Mouse (Mus musculus) olfactory bulb, adult 2 months (tissue): ENCODE results near the gene Ccr2. TPM values are rescaled to one million over a fixed set of nuclear protein-coding genes. Genes with fewer than 3 reads are reported as not detected.
"Not testable (repeated sequence)": the region's sequence is repeated elsewhere in the genome, so short reads cannot be mapped to it uniquely, and the experiment has no call there.

Experiments used
- H3K27ac ChIP-seq: fragments of 200-500 bp; 2 replicates; pipeline ENCODE4 v1.5.1; 2012; ENCODE audit warnings: low read depth, low read length; ENCODE audit not compliant: insufficient read depth
- H3K4me1 ChIP-seq: fragments of 200-500 bp; 2 replicates; pipeline ENCODE4 v1.6.1; 2012; ENCODE audit warnings: low read length; ENCODE audit not compliant: control insufficient read depth, insufficient read depth
- H3K4me3 ChIP-seq: fragments of 200-500 bp; 2 replicates; pipeline ENCODE4 v1.5.1; 2012; ENCODE audit warnings: mild to moderate bottlenecking, low read depth, low read length, moderate library complexity; ENCODE audit not compliant: insufficient read depth
- CTCF ChIP-seq: fragments of 200-500 bp; IDR thresholded peaks from 2 replicates; pipeline ENCODE4 v1.5.1; 2012; ENCODE audit warnings: low read depth, mild to moderate bottlenecking, low read length, moderate library complexity; ENCODE audit not compliant: insufficient read depth
- POLR2A ChIP-seq: fragments of 200-500 bp; IDR thresholded peaks from 2 replicates; pipeline ENCODE4 v1.6.1; 2012; ENCODE audit warnings: mild to moderate bottlenecking, low read depth, low read length, moderate library complexity; ENCODE audit not compliant: insufficient read depth
- WGBS: fragments of 180-500 bp; shearing (Covaris S2); methylation state at CpG from one replicate; pipeline ENCODE4 v1.1.7; 2018; 5-methylcytosine and 5-hydroxymethylcytosine counted together
- polyA plus RNA-seq: library from polyadenylated mRNA; stranded (reverse); fragments of >200 nt; gene quantifications from 2 replicates; pipeline ENCODE4 v1.2.4, GENCODE M21; 2012; ENCODE audit warnings: low replicate concordance; ENCODE audit not compliant: missing spikeins, insufficient read depth, insufficient read length

Ccr2 gene
- not detected in 2 replicates for polyA plus RNA-seq

DNA sequence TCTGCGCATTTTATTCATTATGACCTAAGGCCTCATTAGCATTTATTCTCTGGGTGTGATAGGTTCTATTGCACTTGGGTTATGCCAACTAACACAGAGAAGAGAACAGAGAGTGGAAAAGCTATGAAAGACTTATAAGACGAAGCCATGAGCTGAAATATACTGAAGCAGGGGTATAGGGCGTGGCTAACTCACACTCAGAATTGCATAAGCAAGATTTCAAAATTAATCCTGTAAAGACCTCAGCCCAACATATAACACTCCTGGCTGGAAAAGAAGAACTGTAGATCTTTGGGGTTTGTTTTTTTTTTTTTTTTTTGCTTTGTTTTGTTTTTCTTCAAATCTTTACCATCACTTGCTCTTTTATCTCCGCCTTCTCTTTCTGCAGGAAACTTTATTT lies at the start of gene Ccr2:
Gene Ccr2, plus strand, starts transcription at position 228 of the 400 bp plus-strand sequence.
- H3K4me3 ChIP-seq: no peak within 1 kb of the TSS
- H3K4me1 ChIP-seq: no peaks in the 10 kb centered on the region
- H3K27ac ChIP-seq: no peak within 1 kb of the TSS
- TF ChIP-seq CTCF (no peak), POLR2A (no peak)
- WGBS: 82% methylated on average over 4 of the region's 4 CpGs

DNA sequence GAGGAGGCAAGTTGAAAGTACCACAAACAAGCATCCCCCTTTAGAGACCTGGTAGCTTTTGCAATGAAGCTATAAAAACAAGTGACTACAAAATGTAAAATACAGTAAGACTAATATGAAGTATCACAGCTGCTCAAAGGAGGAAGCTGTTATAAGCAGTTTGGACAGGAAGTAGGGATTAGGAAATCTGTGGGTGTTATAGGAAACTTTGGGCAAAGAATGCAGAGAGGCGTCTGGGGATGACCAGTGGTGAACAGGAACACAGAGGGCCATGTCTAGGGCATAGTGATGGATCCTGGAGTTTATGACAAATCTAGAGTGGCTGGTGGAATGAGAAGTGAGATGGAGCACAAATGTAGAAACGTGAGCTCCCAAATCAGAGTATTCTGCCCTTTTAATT lies 48.2 kb upstream of the Ccr2 start:
- Histone ChIP-seq H3K27ac (no peak overlapping the region), H3K4me1 (no peaks in the 10 kb centered on the region), H3K4me3 (no peak overlapping the region)
- no peak for TF ChIP-seq CTCF
- no peak for TF ChIP-seq POLR2A
- WGBS: 73% methylated on average over 2 of the region's 2 CpGs

DNA sequence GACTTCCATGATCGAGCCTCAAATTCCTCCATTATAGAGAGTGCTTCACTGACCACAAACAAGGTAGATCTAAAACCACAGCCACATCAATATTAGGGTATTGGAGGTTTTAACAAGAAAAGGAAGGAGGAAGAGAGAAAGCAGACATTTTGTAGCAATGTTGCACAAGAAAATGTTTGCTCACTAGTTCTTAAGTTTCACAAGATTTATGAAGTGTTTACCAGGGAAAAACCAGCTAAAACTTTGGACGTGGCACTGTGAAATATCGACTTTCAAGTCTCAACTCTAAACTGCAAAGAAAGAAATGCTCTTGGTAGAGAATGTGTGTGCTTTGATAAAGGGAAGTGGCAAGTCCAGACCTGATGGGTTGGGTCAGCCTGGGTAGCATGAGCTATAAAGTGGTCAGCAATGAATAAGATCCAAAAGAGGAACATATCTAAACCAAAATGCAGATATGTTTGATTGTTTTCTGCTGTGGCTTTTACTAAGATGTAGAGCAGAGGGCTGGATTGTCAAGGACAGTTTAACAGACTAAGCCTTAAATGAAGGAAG lies 45.5 kb upstream of the Ccr2 start:
- no peak overlapping the region for H3K27ac ChIP-seq
- no peak overlapping the region for H3K4me3 ChIP-seq
- H3K4me1 ChIP-seq: no peaks in the 10 kb centered on the region
- TF ChIP-seq POLR2A (no peak), CTCF (no peak)
- WGBS: 84% methylated on average over 3 of the region's 3 CpGs

DNA sequence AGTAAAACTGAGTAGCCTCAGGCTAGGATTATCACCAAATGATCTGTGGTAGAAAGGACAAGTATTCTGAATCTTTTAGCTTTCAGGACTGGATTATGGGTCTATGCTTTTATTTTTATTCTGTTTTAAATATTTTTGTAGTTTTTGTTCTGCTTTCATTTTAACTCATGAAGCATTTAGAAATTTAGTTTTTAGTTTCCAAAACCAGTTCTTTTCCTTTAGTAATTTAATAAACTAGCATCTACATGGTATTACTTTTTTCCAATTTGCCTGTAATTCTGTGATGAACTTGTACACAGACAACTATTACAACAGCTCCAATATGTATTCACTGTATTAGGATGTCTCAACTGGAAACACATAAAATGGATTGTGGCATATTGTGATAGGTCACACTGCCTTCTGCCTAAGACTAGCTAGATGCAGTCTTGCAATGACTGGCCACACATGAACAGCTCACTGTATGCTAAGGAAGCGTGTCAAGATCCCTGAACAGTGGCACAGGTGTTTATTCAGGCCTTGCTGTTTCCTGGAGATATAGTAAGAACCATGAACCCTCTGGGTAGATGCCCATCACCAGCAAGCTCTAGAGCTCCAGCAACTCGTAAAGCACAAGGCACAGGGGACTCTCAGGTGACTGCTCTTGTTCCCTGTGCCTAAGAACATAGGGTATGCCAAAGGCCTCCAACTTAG lies 41.9 kb upstream of the Ccr2 start:
- 74% methylated on average over 2 of the region's 2 CpGs for WGBS
- Histone ChIP-seq H3K27ac (no peak overlapping the region), H3K4me1 (no peaks in the 10 kb centered on the region), H3K4me3 (no peak overlapping the region)
- no peak for TF ChIP-seq POLR2A
- no peak for TF ChIP-seq CTCF

DNA sequence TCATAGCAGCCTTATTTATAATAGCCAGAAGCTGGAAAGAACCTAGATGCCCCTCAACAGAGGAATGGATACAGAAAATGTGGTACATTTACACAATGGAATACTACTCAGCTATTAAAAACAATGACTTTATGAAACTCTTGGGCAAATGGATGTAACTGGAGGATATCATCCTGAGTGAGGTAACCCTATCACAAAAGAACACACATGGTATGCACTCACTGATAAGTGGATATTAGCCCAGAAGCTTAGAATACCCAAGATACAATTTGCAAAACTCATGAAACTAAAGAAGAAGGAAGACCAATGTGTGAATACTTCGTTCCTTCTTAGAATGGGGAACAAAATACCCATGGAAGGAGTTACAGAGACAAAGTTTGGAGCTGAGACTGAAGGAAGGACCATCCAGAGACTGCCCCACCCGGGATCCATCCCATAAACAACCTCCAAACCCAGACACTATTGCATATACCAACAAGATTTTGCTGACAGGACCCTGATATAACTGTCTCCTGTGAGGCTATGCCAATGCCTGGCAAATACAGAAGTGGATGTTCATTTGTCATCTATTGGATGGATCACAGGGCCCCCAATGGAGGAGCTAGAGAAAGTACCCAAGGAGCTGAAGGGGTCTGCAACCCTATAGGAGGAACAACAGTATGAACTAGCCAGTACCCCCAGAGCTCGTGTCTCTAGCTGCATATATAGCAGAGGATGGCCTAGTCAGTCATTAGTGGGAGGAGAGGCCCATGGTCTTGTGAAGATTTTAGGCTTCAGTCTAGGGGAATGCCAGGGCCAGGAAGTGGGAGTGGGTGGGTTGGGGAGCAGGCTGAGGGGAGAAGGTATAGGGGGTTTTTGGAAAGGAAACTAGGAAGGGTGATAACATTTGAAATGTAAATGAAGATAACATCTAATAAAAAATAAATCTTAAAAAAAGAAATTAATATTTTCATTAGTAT lies 40.0 kb upstream of the Ccr2 start:
- H3K4me1 ChIP-seq, H3K27ac ChIP-seq, H3K4me3 ChIP-seq: not testable (repeated sequence)
- WGBS: 75% methylated on average over 3 of the region's 3 CpGs

DNA sequence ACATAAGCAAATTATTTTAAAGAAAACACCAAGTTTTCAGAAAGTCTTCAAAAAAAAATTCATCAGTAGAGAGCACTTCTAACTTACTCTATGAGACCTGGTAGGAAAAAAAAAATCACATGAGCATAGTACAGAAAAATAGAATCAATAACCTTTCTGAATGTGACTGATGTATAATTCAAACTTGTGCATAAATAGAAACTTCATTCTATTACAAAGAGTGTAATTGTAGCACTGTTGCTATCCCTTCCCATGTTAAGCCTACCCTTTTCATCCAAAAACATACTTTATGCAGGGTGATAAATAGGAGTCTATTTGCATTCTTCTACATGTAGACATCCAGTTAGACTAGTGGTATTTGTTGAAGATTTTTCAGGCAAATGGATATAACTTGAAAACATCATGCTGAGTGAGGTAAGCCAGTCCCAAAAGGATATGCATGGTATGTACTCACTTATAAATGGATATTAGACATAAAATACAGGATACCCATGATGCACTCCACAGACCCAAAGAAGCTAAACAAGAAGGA lies 35.1 kb upstream of the Ccr2 start:
- TF ChIP-seq CTCF: no peak
- no peak for TF ChIP-seq POLR2A

DNA sequence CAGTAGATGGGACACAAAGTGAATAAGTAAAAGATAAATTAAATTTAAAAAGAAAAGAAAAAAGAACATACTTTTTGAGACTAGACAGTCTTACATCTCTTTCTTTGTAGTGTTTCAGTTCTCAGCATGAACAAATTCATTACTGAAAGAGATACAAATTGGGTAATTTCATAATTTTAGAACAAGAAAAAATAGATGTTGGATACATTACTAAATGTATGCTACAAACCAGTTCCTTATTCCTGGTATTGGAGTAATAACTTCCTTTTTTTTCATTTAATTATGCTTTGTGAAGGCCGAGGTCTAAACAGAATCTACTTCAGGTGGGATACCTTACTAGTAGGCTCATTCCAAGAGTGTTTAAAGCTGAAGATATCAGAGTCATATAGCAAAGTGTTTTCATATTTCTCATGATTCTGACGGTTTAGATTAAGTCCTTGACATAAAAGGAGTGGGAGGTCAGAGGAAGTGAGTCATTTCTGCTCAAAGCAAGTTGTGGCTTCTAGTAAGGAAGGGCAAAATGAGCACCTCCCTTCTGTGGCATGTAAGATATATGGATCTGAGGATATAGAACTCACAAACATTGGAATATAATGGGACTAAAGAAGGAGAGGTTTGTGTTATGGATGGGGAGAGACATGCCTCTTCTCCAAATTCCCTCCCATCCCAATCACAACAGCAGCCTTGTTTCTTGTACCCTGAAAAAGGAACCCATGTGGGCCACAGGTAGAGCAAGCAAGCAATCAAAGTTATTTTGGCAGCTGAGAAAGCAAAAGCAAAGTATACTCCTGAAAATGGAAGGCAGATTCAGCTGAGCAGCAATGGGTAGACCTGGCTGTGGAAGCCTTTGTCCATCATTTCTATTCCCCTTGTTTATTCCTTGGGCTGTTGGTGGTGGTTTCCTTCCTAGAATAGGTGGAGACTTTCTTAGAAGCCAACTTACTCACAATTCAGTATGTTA lies 33.4 kb upstream of the Ccr2 start:
- TF ChIP-seq CTCF: no peak
- no peaks in the 10 kb centered on the region for H3K4me1 ChIP-seq
- WGBS: 66% methylated on average over 2 of the region's 2 CpGs
- H3K4me3 ChIP-seq: no peak overlapping the region
- H3K27ac ChIP-seq: no peak overlapping the region

More for the DNA sequence above, 35.1 kb upstream of the Ccr2 start:
- Histone ChIP-seq H3K4me1 (no peaks in the 10 kb centered on the region), H3K4me3 (no peak overlapping the region), H3K27ac (no peak overlapping the region)

DNA sequence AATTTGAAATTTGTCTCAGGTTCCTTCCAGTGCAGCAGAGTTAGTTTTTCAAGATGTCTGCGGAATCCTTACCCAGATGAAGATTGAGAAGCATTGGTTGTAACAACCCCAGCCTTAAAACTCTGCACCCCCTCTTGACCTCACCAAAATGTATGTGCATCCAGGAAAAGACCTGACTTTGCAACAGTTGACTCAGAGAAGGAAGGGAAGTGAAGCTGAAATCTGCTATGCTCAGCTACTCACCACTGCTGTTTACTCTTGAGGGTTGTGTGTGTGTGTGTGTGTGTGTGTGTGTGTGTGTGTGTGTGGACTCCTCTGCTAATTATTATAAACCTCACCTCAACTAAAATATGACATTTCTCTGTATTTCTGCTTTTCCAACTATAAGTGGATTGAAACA lies 30.2 kb upstream of the Ccr2 start:
- 88% methylated on average over 1 of the region's 1 CpGs for WGBS

More for the DNA sequence above, 30.2 kb upstream of the Ccr2 start:
- Histone ChIP-seq H3K4me1 (no peaks in the 10 kb centered on the region), H3K4me3 (no peak overlapping the region), H3K27ac (no peak overlapping the region)
- TF ChIP-seq POLR2A (no peak), CTCF (no peak)
